Mouse (Mus musculus) liver, adult 2 months (tissue): ENCODE results near the gene Gm11541. TPM values are rescaled to one million over a fixed set of nuclear protein-coding genes. Genes with fewer than 3 reads are reported as not detected.

Experiments
- DNase-seq: peaks from one replicate; pipeline ENCODE4 v3.0.0-alpha.2; 2011; ENCODE audit warnings: low read depth, low spot score; ENCODE audit errors: extremely low read depth
- H3K27ac ChIP-seq: fragments of 200-500 bp; replicated peaks from 2 replicates; pipeline ENCODE4 v1.5.1; 2012; ENCODE audit warnings: low read depth, mild to moderate bottlenecking, control low read depth, inconsistent platforms, low read length; ENCODE audit not compliant: insufficient read depth
- H3K27me3 ChIP-seq: fragments of 200-500 bp; 2 replicates; pipeline ENCODE4 v1.6.1; 2012; ENCODE audit warnings: mild to moderate bottlenecking, moderate library complexity, low read length, inconsistent platforms; ENCODE audit not compliant: control insufficient read depth, insufficient read depth
- H3K36me3 ChIP-seq: fragments of 200-500 bp; 2 replicates; pipeline ENCODE4 v1.6.1; 2012; ENCODE audit warnings: low read length, inconsistent platforms; ENCODE audit not compliant: control insufficient read depth, insufficient read depth
- H3K4me1 ChIP-seq: fragments of 200-500 bp; 2 replicates; pipeline ENCODE4 v1.6.1; 2011; ENCODE audit warnings: low read length; ENCODE audit not compliant: control insufficient read depth, insufficient read depth
- H3K4me3 ChIP-seq: fragments of 200-500 bp; 2 replicates; pipeline ENCODE4 v1.5.1; 2011; ENCODE audit warnings: low read depth, mild to moderate bottlenecking, control low read depth, low read length, moderate library complexity; ENCODE audit not compliant: insufficient read depth
- H3K79me2 ChIP-seq: fragments of 200-500 bp; 2 replicates; pipeline ENCODE4 v1.6.1; 2012; ENCODE audit warnings: inconsistent platforms, mild to moderate bottlenecking, low read length, moderate library complexity; ENCODE audit not compliant: control insufficient read depth, insufficient read depth
- H3K9ac ChIP-seq: fragments of 200-500 bp; 2 replicates; pipeline ENCODE4 v1.6.1; 2012; ENCODE audit warnings: low read depth, mild to moderate bottlenecking, control low read depth, inconsistent platforms, low read length
- CTCF ChIP-seq: fragments of 200-500 bp; IDR thresholded peaks from 2 replicates; pipeline ENCODE4 v1.5.1; 2011; ENCODE audit warnings: low read depth, low read length, control low read depth
- POLR2A ChIP-seq: fragments of 200-500 bp; IDR thresholded peaks from 2 replicates; pipeline ENCODE4 v1.6.1; 2011; ENCODE audit warnings: low read length, control low read depth; ENCODE audit not compliant: insufficient read depth; ENCODE audit errors: extremely low read depth
- WGBS: fragments of 180-500 bp; shearing (Covaris S2); methylation state at CpG from one replicate; pipeline ENCODE4 v1.1.7; 2018; 5-methylcytosine and 5-hydroxymethylcytosine counted together
- polyA plus RNA-seq: library from polyadenylated mRNA; depleted of rRNA; stranded (reverse); fragments of >200 nt; gene quantifications from 2 replicates; pipeline ENCODE4 v1.2.3, GENCODE M21; 2012
- total RNA-seq: library from RNA; depleted of rRNA; stranded (reverse); fragments of >200 nt; gene quantifications from 2 replicates; pipeline ENCODE4 v1.2.3, GENCODE M21; 2014

The Gm11541 gene
- total and polyA plus RNA-seq, 2 experiments, result not detected

DNA sequence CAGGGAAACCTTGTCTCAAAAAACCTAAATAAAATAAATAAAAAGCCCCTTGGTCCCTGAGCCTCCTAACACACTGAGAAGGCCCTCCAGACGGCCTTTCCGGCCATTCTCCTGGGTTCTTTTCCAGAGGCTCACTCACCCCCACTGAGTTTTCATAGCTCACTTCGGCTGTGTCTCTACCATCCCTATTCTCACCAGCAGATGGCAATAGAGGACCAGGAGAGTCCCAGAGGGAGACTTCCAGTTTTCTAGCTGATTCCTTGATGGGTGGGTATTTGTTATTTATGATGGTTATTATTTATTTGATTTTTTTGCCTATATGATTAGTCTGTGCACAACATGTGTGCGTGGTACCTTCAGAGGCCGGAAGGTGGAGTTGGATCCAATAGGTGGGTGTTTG is 26.0 kb upstream of the Gm11541 start:
- 21% methylated on average over 5 of the region's 5 CpGs for WGBS
- H3K79me2 ChIP-seq, result no peaks in the 10 kb centered on the region
- no peak overlapping the region for H3K4me3 ChIP-seq
- DNase-seq, result peak; percentile 41
- H3K9ac ChIP-seq, result no peak overlapping the region
- no peaks in the 10 kb centered on the region for H3K36me3 ChIP-seq
- no peak overlapping the region for H3K27ac ChIP-seq
- TF ChIP-seq CTCF (peak; percentile 55), POLR2A (no peak)
- H3K4me1 ChIP-seq, result no peaks in the 10 kb centered on the region
- H3K27me3 ChIP-seq, result no peaks in the 10 kb centered on the region

DNA sequence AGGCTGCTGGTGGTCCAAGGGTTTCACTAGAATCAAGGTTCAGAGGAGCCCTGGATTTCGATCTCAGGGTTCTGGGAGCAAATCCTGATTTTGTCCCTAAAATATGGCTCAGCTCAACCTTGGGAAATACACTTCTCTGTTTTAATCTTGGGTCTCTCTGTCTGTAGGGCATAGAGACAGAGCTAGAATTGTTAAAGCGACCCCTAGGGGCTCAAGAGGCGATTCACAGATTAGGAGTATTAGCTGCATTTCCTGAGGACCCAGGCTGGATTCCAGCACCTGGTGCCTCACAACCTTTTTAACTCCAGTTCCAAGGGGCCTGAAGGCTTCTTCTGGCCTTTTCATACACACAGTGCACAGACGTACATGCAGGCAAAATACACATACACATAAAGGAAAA is 25.3 kb upstream of the Gm11541 start:
- TF ChIP-seq CTCF (no peak), POLR2A (no peak)

DNA sequence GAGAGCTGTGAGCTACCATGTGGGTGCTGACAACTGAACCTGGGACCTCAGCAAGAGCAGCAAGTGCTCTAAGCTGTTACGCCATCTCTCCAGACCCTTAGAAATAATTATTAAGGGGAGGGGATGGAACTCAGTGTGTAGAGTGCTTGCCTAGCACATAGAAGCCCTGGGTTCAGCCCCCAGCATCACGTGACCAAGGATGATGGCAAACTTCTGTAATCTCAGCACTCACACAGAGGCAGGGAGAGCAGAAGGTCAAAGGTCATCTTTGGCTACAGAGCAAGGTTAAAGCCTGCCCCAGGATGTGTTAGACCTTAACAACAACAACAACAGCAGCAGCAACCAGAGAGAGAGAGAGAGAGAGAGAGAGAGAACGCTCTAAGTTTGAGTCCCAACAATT is 24.2 kb upstream of the Gm11541 start:
- no peaks in the 10 kb centered on the region for H3K4me1 ChIP-seq
- peak; percentile 33 for DNase-seq
- H3K4me3 ChIP-seq, result no peak overlapping the region
- H3K27me3 ChIP-seq, result no peaks in the 10 kb centered on the region
- no peak overlapping the region for H3K9ac ChIP-seq
- no peak for TF ChIP-seq CTCF
- TF ChIP-seq POLR2A, result no peak
- H3K79me2 ChIP-seq, result no peaks in the 10 kb centered on the region
- no peak overlapping the region for H3K27ac ChIP-seq
- H3K36me3 ChIP-seq, result no peaks in the 10 kb centered on the region
- WGBS, result 80% methylated on average over 3 of the region's 3 CpGs

More for the DNA sequence above, 25.3 kb upstream of the Gm11541 start:
- Histone ChIP-seq H3K4me1 (no peaks in the 10 kb centered on the region), H3K4me3 (no peak overlapping the region), H3K9ac (no peak overlapping the region), H3K27ac (no peak overlapping the region), H3K79me2 (no peaks in the 10 kb centered on the region), H3K27me3 (no peaks in the 10 kb centered on the region), H3K36me3 (no peaks in the 10 kb centered on the region)
- WGBS, result 68% methylated on average over 4 of the region's 4 CpGs
- DNase-seq, result no peak

DNA sequence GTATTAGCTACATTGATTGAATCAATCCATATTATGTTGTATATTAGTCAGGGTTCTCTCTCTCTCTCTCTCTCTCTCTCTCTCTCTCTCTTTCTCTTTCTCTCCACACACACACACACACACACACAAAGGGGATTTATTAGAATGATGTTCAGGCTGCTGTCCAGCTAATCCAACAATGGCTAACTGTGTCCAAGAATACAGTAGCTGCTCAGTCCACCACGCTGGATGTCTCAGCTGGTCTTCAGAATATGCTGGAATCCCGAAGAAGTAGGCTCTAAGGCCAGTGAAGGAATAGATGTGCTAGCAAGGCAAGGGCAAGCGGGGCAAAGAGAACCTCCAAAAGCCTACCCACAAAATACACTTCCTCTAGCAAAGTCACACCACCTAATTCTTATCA is 23.0 kb upstream of the Gm11541 start:
- WGBS, result 96% methylated on average over 3 of the region's 3 CpGs
- Histone ChIP-seq H3K27me3 (no peaks in the 10 kb centered on the region), H3K4me1 (no peaks in the 10 kb centered on the region), H3K27ac (no peak overlapping the region), H3K79me2 (no peaks in the 10 kb centered on the region), H3K4me3 (no peak overlapping the region), H3K36me3 (no peaks in the 10 kb centered on the region), H3K9ac (no peak overlapping the region)
- DNase-seq, result no peak
- no peak for TF ChIP-seq CTCF
- TF ChIP-seq POLR2A, result no peak

DNA sequence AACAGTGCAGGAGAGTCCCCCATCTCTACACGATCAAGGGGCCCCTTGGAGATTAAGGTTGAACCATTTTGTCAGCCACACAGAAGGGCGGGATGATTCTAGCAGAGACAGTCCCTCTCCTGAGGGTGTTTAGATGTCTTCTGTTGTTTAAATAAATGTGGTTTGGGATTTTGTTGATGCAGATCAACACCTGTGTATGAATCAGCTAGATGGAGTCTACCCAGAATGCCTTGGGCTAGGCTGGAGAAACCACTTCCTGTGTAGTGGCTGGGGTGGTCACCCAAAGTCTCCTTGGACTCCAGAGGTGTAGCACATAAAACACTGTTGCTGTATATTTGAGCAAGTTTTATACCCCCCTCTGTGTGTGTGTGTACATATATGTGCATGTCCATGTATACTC is 14.9 kb upstream of the Gm11541 start:
- no peaks in the 10 kb centered on the region for H3K79me2 ChIP-seq
- WGBS, result 92% methylated on average over 2 of the region's 2 CpGs
- no peak overlapping the region for H3K4me3 ChIP-seq
- no peaks in the 10 kb centered on the region for H3K27me3 ChIP-seq
- H3K4me1 ChIP-seq, result 0 out of 2 replicates have a peak, but pooled peaks cover 6% of the 10 kb centered on the region
- TF ChIP-seq CTCF (no peak), POLR2A (no peak)
- H3K36me3 ChIP-seq, result no peaks in the 10 kb centered on the region
- H3K9ac ChIP-seq, result no peak overlapping the region
- DNase-seq, result no peak
- H3K27ac ChIP-seq, result no peak overlapping the region

DNA sequence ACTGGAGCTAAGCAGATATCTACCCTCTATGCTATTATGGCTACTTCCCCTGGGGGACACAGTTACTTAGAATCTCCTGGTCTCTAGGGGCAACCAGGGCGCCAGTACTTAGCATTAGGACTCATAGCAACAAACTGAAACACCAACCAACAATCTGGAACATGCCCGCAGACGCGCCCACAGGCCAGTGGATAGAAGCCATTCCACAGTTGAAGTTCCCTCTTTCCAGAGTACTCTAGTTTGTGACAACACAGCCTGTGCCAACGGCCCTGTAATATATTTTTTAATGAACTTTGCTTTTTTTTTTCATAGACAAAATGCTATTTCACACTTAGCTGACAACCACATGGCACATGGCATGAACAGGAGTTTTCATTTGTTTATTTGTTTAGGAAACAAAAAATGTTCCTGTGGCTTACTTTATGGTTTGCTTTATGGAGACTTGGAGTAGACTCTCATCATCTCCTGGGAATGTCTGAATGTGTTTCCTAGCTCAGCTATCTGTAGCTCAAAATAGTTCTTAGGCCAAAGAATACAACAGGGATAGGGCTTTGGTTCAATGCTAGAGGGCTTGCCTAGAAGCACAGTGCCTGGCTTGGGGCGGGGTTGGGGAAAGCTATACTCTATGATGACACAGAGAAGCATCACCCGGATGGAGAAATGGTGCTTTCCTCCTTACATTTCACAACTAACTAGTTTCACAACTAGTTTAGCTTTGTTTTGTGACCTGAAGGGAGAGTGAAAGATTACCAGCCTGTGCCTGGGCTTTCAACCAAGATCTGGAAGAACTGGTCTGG is 14.0 kb upstream of the Gm11541 start:
- 90% methylated on average over 7 of the region's 7 CpGs for WGBS
- H3K36me3 ChIP-seq, result no peaks in the 10 kb centered on the region
- H3K9ac ChIP-seq, result no peak overlapping the region
- no peak for DNase-seq
- H3K4me1 ChIP-seq, result 0 out of 2 replicates have a peak, but pooled peaks cover 6% of the 10 kb centered on the region
- no peak overlapping the region for H3K27ac ChIP-seq
- no peak overlapping the region for H3K4me3 ChIP-seq
- H3K79me2 ChIP-seq, result no peaks in the 10 kb centered on the region
- no peaks in the 10 kb centered on the region for H3K27me3 ChIP-seq
- TF ChIP-seq CTCF (no peak), POLR2A (no peak)
